Mouse (Mus musculus): ENCODE data around the gene Maml3.

Maml3 gene

DNA sequence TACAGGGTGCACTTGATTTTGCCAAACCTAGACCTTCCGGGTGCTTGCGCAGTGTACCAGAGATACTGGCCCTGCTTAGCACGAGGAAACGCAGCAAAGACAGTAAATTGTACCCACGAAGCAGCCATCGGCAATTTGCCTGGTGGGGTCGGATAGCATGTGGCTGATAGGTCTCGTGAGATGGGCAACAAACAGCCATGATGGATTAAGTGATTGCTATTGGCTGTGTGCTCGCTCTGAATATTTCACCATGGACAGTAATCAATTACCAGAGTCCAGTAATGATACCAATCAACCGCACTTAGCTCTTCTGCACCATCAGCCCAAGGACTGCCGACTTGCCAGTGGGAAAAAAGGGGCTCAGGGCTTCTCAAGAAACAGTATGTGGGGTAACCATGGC, 150.9 kb downstream of the Maml3 start:
- DNase-seq (ENCODE audit: low read depth), result no peak

GRCm38 (mm10) chr3:51952728-51953623, 151.9 kb downstream of the Maml3 start:
- no peak for DNase-seq (ENCODE audit: low read depth)

DNA sequence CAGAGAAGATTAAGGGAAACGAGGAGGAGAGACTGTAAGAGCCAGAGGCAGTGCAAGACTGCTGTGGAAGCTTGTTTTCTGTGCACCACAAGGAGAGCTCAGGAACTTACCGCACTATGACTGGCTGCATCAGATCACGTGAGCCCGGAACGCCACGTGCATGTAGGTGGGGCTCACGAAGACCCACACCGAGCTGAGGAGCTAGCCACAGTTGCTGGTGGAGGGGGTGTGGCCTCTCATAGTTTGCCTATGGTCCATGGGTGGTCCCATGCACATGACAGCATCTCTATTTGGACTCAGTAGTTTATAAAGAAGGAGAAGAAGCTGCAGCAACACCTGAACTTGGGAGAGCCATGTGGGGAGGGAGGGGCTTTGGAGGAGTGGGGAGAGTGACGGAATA, 152.6 kb downstream of the Maml3 start:
- DNase-seq (ENCODE audit: low read depth), result no peak

GRCm38 (mm10) chr3:51949651-51950050, 155.2 kb downstream of the Maml3 start:
- no peak for DNase-seq (ENCODE audit: low read depth)

DNA sequence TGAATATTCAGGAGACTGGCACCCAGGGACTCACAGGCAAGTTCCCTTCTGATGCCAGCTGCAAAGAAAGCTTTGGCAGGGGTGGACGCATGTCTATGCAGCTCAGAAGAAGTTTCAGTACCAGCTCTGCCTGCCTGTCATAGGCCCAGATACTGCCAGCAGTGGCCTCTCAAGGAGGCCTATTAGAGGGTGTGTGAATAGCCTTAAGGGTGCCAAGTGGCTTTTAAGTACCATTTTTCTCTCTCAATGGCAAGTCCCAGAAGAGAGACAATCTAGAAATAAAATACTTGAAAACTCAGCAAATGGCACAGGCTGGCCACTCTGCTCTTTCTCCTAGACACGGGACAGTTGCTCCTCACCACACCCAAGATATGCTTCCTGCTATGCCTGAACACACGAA, 157.7 kb downstream of the Maml3 start:
- DNase-seq (ENCODE audit: low read depth), result no peak

DNA sequence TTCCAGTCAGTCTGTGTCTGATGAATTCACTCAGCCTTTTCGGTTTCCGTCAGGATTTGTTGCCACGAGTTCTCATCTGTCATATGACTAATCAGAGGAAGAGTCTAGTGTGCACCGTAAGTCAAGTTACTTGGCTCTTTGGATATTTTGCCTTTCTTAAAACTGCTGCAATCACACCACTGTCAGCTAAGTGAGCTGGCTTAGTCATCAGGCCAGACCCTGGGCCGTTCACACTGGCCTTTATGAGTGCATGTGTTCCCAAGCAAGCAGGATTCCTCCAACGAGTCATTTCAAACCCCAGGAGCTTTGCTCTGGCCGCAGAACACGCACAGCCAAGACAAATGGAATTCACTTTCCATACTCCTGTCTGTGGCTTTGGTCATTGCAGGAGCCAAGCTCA, 161.2 kb downstream of the Maml3 start:
- peak; percentile 91 for DNase-seq (ENCODE audit: low read depth)

DNA sequence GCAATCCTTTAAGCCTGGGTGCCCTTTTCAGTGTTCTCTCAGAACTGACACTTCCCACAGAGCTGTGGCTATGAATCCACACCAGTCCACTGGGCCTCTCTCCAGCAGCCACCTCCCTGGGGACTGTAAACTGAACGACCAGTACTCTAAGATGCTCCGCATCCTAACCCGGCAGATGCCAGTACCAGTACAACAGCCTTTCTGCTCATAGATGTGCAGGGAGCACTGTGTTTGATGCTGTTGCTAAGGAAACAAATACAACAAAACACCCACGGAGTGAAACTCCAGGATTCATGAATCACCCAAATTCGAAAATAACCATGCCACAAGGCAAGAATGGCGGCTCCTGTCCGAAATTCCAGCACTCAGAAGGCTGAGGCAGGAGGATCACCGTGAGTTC, 163.1 kb downstream of the Maml3 start:
- DNase-seq (ENCODE audit: low read depth), result peak; percentile 36

- no peak for DNase-seq (ENCODE audit: low read depth)
These were observed 165.0 kb downstream of the Maml3 start for GRCm38 (mm10) chr3:51939864-51940263.

DNA sequence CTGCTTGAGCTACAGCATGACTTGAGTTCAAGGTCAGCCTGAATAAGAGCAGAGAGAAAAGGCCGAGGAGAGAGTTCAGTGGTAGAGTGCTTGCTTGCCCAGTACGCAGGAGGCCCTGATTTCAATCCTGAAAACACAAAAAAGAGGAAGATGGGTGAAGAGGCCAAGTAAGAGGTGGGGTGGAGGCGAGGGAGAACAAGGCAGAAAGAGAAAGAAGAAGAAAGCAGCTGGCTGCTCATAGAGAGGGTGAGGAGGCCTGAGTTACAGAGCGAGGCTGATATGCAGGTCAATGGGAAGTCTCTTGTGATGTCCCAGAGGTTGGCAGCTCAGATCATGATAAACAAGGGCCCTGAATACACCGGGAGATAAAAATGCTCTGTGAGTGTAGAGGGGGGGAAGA, 165.8 kb downstream of the Maml3 start:
- DNase-seq (ENCODE audit: low read depth), result no peak

DNA sequence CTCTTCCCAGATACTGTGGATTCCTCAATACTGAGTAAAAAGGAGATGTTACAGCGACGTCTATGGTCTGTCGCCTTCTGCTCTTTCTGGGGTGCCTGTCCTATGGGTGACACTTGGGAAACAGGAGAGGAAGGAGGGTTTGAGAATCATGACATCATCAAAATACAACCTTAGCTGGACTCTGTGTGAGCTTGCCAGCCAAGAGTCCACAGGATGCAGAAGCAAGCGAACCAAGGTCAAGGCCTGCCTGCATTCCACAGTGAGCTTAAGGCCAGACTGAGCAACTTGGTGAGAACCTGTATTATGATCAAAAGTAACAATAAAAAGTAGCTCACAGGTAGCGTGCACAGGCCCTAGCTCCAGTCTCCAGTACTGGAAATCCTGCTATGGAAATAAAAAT, 167.7 kb downstream of the Maml3 start:
- no peak for DNase-seq (ENCODE audit: low read depth)

- no peak for DNase-seq (ENCODE audit: low read depth)
These were observed 170.1 kb downstream of the Maml3 start for GRCm38 (mm10) chr3:51934531-51935485.

DNA sequence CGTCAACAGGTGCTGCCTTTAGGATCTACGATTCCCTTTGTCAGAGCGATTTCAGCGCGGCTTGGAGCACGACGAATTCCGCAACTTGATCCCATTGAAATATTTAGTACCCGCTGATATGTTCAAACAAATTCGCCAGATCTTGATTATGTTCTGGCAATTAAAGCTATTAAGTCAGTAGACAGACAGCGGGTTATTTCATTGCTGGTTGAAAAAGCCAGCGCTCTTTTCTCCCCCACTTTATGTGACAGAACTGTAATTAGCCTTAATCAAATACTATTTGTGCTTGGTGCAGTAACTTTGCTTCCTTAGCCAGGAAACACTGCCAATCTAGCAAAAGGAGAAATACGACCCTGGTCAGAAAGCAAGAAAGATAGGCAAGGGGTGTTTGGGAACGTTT, 176.7 kb downstream of the Maml3 start:
- no peak for DNase-seq (ENCODE audit: low read depth)

DNA sequence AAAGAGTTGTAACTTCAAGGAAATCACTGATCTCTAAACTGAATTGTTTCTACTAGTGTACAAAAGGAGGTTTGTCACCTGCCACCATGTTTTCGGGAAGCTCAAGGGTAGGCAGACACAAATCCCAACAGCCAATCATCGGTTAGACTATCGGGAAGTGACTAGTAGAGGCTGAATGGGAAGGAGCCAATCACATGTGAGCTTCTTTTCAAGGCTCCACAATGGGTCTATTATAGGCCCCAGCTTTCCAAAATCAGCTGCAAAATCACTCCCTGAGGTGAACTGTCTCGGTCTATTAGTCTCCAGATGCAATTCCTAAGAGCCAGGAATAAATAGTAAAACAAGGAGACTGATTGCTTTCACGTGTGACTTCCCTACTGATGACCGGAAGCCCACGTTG, 177.3 kb downstream of the Maml3 start:
- no peak for DNase-seq (ENCODE audit: low read depth)

- DNase-seq (ENCODE audit: low read depth), result no peak
These were observed 177.8 kb downstream of the Maml3 start for GRCm38 (mm10) chr3:51927043-51927442.

- DNase-seq (ENCODE audit: low read depth), result no peak
These were observed 179.1 kb downstream of the Maml3 start for GRCm38 (mm10) chr3:51925758-51926157.

DNA sequence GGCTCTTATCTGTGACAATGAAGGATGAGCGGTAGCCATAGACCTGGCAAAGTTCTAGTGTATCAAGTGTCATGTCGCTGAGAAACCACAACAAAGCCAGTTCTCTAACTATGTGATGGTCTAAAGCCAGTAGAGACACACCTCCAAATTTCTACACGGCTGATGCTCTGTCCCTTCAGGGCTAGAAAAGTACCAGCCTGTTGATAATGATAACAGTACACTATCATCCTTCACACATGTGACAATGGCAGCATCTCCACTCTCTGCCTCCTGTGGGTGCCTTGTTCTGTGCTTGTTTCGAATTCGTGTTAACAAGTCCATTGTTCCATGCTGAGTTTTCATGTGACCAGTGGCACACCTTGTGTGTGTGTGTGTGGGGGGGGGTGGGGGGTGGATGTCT, 180.2 kb downstream of the Maml3 start:
- DNase-seq (ENCODE audit: low read depth), result no peak

DNA sequence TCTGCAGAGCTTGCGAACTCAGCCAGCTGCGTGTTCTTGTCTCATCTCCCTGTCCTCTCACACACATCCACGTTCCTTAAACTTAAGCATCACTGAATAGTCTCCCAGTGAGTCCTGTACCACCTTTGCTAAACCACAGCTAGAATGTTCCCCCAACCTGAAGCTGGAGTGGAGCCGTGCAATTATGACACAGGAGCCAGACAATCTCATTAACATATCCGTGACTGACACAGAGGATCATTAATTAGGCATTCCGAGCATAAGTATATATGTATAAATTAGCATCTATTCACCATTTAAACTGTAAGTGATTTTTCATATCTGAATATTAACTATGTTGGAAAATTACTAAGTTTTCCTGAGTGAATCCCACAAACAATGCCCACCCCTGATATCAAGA, 181.1 kb downstream of the Maml3 start:
- DNase-seq (ENCODE audit: low read depth), result no peak

- DNase-seq (ENCODE audit: low read depth), result no peak
These were observed 188.0 kb downstream of the Maml3 start for GRCm38 (mm10) chr3:51916902-51917301.

- DNase-seq (ENCODE audit: low read depth), result peak; percentile 50
These were observed 188.6 kb downstream of the Maml3 start for GRCm38 (mm10) chr3:51916060-51916870.

DNA sequence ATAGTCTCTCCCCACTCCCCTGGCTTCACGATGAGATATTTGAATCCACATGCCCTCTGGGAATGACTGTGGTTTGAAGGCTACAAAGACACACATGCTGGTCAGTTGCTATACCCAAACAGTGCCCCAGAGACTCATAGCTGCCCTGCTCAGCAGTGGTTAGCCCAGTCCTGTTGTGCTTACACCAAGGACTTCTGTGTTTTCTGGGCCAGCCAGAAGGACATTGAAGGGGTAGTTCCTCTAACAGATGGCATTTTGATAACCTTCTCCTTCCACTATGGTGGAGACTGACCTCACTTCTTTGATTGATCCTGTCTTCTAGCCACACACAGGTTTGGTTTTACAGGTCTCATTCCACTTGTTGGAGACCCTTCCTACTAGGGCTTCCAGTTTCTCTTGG, 189.5 kb downstream of the Maml3 start:
- DNase-seq (ENCODE audit: low read depth), result no peak

- no peak for DNase-seq (ENCODE audit: low read depth)
These were observed 190.0 kb downstream of the Maml3 start for GRCm38 (mm10) chr3:51914900-51915299.

GRCm38 (mm10) chr3:51913498-51913897, 191.4 kb downstream of the Maml3 start:
- DNase-seq (ENCODE audit: low read depth), result no peak

Measured in NIH3T3 (cell line).